Mouse (Mus musculus) liver, adult 10 weeks (tissue): ENCODE results near the gene Gm9837. TPM values are rescaled to one million over a fixed set of nuclear protein-coding genes. Genes with fewer than 3 reads are reported as not detected.

ENCODE experiments used
- polyA plus RNA-seq: library from polyadenylated mRNA; stranded (reverse); fragments of 350-450 nt; fragmentation: Illumina TruSeq; extraction: RNeasy Lipid Tissue Mini Kit (QIAGEN cat#74804); gene quantifications from one replicate; pipeline ENCODE4 v1.2.3, GENCODE M21; 2014; ENCODE audit warnings: low read depth, low replicate concordance

Gene Gm9837
- not detected for polyA plus RNA-seq

GRCm38 (mm10) chr11:53469968-53470695, at the start of gene Gm9837:
TSS of gene Gm9837 (minus strand) at chr11:53470479.

GRCm38 (mm10) chr11:53519207-53520121, 49.2 kb upstream of the Gm9837 start, which contains the start of gene Sept8:
TSS of gene Sept8 (plus strand) at chr11:53519257.

GRCm38 (mm10) chr11:53479783-53480301, 9.6 kb upstream of the Gm9837 start, which contains the start of the genes Gm9945 and Sowaha:
TSS of gene Gm9945 (plus strand) at chr11:53480166.
TSS of gene Sowaha (minus strand) at chr11:53480274.

GRCm38 (mm10) chr11:53456474-53457371, 13.6 kb downstream of the Gm9837 start, which contains the start of the genes Gm10447 and Shroom1:
TSS of gene Gm10447 (minus strand) at chr11:53457110.
TSS of gene Shroom1 (plus strand) at chr11:53457205.

GRCm38 (mm10) chr11:53430670-53431346, 39.5 kb downstream of the Gm9837 start, which contains the start of the genes Uqcrq and Gdf9:
TSS of gene Uqcrq (minus strand) at chr11:53430831.
TSS of gene Gdf9 (plus strand) at chr11:53431023.

DNA sequence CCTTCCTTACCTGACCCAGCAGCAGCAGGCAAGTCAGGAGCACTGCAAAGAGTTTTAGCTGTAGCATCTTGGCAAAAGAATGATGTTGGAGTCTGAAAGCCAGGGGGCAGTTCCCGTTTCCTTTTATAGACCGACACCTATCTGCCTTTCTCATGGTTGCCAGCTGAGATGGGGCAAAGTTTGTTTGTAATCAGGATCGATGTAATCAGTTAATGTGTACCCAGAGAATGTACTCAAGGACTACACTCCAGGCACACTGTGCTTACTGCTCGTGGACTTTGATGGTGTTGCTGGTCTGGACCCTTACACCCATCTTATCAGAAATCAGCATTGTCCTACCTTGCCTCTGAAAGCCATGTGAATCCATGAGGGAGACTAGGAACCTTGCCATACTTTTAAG, 47.2 kb downstream of the Gm9837 start, which contains the start of gene Leap2:
Gene Leap2 (minus strand): TSS at position 135 of the 400 bp plus-strand sequence.

Other genes with a start within 250 kb of the Gm9837 start
- 197 TPM for gene Hspa4, start 170.0 kb downstream of the Gm9837 start, polyA plus RNA-seq
- 9.2 TPM for gene Zcchc10, start 145.8 kb downstream of the Gm9837 start, polyA plus RNA-seq
- gene Aff4, start 119.6 kb downstream of the Gm9837 start, polyA plus RNA-seq = 41.4 TPM
- 198 TPM for gene Leap2, start 47.3 kb downstream of the Gm9837 start, polyA plus RNA-seq
- gene Uqcrq, start 39.6 kb downstream of the Gm9837 start, polyA plus RNA-seq = 114 TPM
- gene Gdf9, start 39.5 kb downstream of the Gm9837 start, polyA plus RNA-seq = not detected
- 1.3 TPM for gene Gm10447, start 13.4 kb downstream of the Gm9837 start, polyA plus RNA-seq
- 3.5 TPM for gene Shroom1, start 13.3 kb downstream of the Gm9837 start, polyA plus RNA-seq
- gene Gm9945, start 9.7 kb upstream of the Gm9837 start, polyA plus RNA-seq = not detected
- gene Sowaha, start 9.8 kb upstream of the Gm9837 start, polyA plus RNA-seq = not detected
- 1.7 TPM for gene Sept8, start 48.8 kb upstream of the Gm9837 start, polyA plus RNA-seq
- gene Kif3a, start 96.9 kb upstream of the Gm9837 start, polyA plus RNA-seq = 3.7 TPM
- gene Il4, start 148.2 kb upstream of the Gm9837 start, polyA plus RNA-seq = not detected
- gene Il13, start 164.2 kb upstream of the Gm9837 start, polyA plus RNA-seq = not detected
- gene Rad50, start 236.8 kb upstream of the Gm9837 start, polyA plus RNA-seq = 8.8 TPM